Mouse (Mus musculus) T-cell, adult 2 months (primary cell): ENCODE measurements around the gene Sla2.
A peak's percentile ranks its signal among the peaks of the same experiment; 100 is the strongest.
"Not testable (repeated sequence)": the region's sequence is repeated elsewhere in the genome, so short reads cannot be mapped to it uniquely, and the experiment has no call there.

Experiments used
- DNase-seq: peaks from one replicate; pipeline ENCODE4 v3.0.0; 2022; ENCODE audit warnings: low spot score

Sla2 gene

GRCm38 (mm10) chr2:156887017-156887416 lies at the start of gene Sla2:
Sla2 (minus strand) TSS chr2:156887192.
- DNase-seq, result peak; percentile 83

DNA sequence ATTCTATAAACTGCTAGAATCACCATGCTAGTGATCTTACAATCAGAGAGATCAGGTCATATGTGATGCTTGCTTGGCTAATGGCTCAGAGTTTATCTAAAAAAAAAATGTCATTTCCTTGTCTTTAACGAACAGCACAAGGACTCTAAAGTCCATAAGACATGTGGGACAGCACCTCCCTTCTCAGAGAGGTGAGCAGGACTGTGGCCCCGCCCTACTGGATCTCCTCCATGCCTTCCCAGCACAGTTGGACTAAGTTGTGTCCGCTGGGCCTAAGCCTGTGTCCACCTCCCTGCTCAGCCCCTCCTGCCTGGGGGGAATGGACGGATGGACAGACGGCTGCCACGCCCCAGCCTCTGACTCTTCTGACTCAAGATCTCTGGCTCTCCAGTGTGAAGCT lies 48.0 kb upstream of the Sla2 start:
- no peak for DNase-seq

DNA sequence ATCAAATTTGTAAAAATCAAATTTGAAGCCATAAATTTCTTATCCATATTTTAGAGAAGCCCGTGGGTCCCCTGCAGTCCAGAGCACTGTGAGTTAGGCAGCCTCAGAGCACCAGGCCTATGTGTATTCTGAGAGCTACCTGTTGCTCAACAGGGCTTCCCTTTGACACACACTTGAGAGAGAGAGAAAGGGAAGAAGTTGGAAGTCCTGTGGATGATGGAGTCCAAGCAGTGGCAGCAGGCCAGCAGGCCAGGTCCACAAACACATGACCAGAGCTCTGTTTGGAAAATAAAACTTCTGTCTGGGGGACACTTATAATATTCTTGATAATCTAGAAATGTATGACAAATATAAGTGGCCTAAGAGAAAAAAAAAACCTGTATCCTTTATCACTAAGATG lies 46.4 kb upstream of the Sla2 start:
- DNase-seq, result no peak

DNA sequence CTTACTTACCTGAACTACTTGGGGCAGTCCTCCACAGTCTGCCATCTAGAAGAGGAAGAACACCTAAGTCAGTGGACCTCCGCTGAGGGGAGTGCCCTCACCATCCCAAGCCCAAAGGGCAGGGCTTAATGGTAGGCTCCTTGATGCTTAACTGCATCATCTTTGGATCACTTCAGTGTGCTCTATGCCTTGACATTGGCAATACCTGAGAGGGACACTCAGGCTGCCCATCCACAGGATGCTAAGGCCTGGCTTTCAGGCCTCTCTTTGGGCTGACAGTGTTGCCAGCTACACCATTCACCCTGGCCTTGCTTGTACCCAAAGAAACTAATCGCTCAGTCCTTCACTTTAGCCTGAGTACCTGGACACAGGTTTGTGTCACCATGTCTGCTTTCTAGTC lies 44.4 kb upstream of the Sla2 start:
- DNase-seq, result no peak

DNA sequence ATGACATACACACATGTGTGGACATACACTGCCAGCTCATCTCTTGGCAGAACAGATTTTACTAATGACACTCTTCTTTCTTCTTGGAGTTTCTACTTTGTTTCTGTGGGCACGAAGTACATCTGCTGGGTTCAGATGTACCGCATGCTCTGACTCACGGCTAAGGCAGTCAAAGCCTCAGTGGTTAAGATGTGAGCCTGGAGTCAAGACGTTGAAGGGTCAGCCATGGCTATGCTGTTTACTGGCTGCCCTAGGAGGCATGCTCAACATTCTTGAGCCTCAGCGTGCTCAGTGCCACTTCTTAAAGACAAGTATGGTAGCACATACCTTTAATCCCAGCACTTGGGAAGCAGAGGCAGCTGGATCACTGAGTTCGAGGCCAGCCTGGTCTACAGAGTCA lies 43.6 kb upstream of the Sla2 start:
- no peak for DNase-seq

DNA sequence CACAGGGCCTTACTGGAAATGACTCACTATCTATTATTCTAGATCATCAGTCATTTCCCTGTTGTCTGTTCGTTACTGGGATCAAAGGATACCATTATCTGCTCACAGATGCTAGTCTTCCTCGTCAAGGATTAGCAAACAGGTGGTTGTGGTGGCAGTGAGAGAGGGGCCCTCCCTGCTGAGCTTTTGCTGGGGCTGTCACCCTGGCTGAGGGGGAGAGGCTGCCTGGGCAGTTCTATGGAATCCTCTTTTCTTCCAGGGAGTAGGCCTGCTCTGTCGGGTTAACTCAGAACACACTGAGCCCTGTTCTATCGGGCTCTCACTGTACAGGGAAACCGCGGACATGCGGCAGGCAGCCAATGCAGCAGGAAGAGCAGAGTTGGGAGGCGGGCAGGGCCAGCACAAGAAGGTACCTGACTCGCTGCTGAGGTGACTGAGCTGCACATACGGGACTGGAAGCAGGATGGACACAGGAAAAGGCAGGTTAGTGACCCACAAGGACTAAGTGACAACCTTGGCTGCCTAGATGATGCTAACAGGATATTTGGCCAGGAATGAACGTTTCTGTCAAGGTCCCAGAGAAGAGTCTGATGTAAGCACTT lies 42.6 kb upstream of the Sla2 start:
- DNase-seq, result no peak

- no peak for DNase-seq
These were observed 41.6 kb upstream of the Sla2 start for GRCm38 (mm10) chr2:156928606-156929005.

- DNase-seq, result no peak
These were observed 40.7 kb upstream of the Sla2 start for GRCm38 (mm10) chr2:156927663-156928062.

DNA sequence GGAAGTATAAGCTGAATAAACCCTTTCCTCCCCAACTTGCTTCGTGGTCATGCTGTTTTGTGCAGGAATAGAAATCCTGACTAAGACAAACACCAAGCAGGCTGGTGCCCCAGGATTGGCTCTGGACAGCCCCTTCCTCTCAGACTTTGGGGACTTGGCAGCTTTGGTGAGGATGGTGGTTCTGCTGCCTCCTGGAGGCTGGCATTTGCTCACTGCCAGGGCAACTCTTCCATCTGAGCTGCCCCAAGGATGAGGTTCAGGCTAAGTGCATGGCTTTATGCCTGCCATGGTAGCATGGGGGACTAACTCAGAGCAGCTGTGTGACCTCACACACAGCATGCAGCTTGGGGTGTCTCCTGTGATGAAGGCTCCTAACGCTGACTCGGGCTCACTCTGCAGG lies 38.6 kb upstream of the Sla2 start:
- DNase-seq, result not testable (repeated sequence)

- DNase-seq, result not testable (repeated sequence)
These were observed 38.1 kb upstream of the Sla2 start for GRCm38 (mm10) chr2:156925075-156925474.

GRCm38 (mm10) chr2:156924210-156924898 lies 37.4 kb upstream of the Sla2 start:
- DNase-seq, result no peak

DNA sequence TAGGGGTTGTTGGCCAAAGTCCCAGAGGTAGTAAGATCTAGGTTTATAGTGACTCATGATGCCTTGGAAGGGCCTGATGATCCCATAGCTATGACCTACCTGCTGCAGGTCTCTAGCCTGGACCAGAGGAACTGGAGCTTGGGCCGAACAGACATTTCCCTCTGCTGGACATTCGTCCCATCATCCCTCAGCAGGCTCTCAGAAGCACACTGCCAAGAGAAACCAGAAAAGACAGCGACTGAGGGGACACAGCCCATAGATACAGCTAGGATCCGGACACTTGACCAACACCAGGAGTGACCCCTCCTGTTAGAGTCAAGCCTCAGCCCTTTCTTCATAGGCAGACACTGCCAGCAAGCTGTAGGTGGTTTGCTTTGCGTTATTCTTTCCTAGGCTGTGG lies 36.1 kb upstream of the Sla2 start:
- no peak for DNase-seq

DNA sequence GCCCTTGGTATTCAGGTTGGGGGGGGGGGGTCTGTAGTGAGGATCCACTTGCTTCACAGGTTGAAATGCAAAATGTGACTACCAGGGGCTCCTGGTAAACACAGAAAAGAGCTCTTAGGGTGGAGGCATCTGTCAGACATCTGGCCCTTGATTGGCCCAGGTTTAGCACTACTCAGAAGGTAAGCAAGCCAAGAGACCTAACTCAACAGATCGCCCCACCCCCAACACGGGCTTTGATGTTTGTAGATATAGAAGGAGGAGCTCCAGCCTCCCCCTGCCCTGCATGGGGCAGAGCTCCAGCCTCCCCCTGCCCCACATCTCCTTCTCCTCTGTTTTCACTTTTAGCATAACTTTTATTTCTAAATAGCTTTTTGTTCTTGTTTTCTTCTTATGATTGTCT lies 32.8 kb upstream of the Sla2 start:
- no peak for DNase-seq

- DNase-seq, result not testable (repeated sequence)
These were observed 32.2 kb upstream of the Sla2 start for GRCm38 (mm10) chr2:156919191-156919590.

DNA sequence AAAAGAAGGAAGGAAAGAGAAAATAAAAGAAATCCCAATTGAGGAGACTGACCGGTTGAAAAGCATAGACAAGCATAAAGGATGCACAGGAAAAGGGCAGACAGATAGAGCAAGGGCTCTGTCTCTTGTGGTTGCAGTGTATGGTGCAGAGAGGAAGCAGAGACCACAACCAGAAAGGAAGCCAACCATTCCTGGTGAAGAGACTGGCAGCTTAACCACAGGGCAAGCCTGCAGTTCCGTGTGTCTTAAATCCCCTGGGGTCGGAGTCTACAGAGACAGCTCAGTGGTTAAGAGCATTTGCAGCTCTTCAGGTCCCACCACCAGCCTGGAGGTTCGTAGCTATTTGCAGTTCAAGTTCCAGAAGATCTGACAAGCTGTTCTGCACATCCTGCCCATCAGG lies 31.6 kb upstream of the Sla2 start:
- peak; percentile 56 for DNase-seq

GRCm38 (mm10) chr2:156916419-156917125 lies 29.6 kb upstream of the Sla2 start:
- no peak for DNase-seq

DNA sequence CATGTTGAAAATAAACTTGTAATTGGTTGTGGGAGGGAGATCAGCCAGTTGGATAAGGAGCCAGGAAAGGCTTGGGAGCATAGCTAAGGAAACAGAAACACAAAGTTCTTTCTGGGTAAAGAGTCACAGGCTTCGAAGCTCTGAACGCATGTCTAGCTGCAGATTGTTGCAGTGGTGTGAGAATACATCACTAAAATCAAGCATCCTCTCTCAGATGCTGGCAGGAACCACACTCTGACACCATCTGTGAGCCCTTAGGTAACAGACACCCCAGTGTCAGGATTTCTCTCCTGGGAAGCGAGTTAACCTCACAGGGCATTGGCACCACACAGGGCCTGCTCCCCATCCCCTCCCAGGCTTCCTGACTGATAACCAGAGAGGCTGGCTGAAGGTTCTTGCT lies 28.6 kb upstream of the Sla2 start:
- no peak for DNase-seq

- DNase-seq, result no peak
These were observed 26.2 kb upstream of the Sla2 start for GRCm38 (mm10) chr2:156913191-156913590.

DNA sequence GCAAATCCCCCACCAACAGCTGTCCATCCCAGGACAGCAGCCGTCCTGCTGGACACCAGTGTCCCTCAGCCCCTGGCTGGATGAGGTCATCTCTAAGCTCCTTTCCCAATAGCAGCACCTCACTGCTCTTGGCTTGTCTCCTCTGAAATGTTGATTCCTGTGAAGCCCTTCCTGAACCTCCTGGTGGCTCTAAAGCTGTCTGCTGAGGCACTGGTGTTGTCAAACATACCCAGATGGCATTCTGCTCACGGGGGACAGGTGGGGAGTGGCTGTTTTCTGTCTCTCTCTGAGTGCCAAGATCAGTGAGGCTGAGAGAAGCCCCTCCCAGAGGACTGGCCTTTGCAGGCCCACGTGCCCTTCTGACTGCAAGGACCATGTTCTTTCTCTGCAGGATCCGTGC lies 18.9 kb upstream of the Sla2 start:
- not testable (repeated sequence) for DNase-seq

- no peak for DNase-seq
These were observed 18.2 kb upstream of the Sla2 start for GRCm38 (mm10) chr2:156904976-156905717.

GRCm38 (mm10) chr2:156903367-156903766 lies 16.4 kb upstream of the Sla2 start:
- DNase-seq, result no peak

GRCm38 (mm10) chr2:156902411-156902810 lies 15.4 kb upstream of the Sla2 start:
- not testable (repeated sequence) for DNase-seq

DNA sequence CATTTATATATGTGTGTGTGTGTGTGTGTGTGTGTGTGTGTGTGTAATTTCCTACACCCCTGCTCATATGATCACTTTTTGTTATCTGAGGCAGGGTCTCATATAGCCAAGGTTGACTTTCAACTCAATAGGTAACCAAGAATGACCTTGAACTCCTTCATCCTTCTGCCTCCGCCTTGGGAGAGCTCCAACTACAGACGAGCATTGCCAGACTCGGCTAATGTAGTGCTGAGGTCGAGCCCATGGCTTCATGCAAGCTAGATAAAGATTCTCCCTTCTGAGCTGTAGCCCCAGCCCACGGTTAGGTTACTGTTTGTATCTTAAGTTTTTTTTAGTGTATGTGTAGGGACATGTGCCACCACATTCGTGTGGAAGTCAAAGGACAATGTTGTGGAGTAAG lies 14.9 kb upstream of the Sla2 start:
- DNase-seq, result no peak
